Mouse (Mus musculus) T-cell, adult 2 months (primary cell): ENCODE results near the gene Fitm1.

Source experiments
- DNase-seq: peaks from one replicate; pipeline ENCODE4 v3.0.0; 2022; ENCODE audit warnings: low spot score

Fitm1 gene

DNA sequence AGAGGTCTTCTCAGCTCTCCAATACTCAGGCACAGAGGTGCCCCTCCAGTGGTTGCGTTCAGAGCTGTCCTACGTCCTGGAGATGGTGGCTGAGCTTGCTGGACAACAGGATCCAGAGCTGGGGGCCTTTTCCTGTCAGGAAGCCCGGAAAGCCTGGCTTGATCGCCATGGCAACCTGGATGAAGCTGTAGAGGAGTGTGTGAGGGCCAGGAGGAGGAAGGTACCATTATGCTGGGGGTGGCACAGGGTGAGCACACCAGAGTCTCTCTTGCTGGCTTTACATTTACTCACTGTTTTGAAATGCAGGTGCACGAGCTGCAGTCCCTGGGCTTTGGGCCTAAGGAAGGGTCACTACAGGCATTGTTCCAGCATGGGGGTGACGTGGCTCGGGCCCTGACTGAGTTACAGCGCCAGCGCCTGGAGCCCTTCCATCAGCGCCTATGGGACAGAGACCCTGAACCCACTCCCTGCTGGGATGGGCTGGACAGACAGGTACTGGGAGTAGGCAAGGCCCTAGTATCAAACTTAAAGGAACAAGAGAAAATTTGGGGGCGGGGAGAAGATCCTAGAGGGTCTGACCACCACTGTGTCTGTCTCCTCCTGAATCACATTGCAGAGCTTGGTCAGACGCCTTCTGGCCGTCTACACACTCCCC, 20.7 kb downstream of the Fitm1 start:
- DNase-seq: no peak

DNA sequence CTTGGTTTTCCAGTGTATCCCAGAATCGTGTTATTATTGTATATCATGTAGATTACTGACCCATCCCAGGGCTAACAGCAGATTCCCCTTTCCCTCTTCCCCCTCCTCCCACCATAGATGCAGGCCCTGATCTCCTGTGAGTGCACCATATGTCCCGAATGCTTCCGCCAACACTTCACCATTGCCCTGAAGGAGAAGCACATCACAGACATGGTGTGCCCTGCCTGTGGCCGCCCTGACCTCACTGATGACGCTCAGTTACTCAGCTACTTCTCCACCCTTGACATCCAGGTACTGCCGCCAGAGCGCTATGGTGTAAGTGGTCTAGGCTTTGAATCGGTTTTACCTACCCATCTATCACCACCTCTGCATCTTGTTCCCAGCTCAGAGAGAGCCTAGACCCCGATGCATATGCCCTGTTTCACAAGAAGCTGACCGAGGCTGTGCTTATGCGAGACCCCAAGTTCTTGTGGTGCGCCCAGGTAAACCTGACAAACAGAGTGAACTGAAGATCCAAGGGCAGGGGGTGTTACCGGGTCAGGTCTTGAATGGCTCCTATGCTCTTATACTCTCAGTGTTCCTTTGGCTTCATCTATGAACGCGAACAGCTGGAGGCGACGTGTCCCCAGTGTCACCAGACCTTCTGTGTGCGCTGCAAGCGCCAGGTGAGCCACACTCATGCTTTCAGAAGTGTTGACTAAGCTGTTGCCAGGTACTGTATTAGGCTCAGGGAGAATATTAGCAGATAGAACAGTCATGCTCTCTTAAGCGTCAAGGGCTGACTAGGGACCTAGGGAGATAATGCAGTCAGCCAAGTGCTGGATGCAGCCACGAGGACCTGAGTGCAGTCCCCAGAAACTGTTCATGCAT, 23.3 kb downstream of the Fitm1 start:
- no peak for DNase-seq

DNA sequence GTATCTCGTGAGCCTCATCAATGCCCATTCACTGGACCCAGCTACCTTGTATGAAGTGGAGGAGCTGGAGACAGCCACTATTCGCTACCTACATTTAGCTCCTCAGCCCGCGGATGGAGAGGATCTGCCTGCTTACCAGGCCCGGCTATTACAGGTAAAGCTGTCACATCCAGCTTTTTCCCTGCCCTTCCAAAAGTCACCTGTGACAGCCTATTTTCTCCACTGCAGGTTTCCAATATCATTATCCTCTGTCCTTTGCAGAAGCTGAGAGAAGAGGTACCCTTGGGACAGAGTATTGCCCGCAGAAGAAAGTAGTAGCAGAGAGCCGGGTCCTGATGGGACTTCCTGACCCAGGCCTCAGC, 27.8 kb downstream of the Fitm1 start, which contains the start of gene Irf9:
Gene Irf9 (plus strand): TSS at position 301 of the 362 bp plus-strand sequence.
- no peak for DNase-seq

GRCm38 (mm10) chr14:55603633-55604576, 28.5 kb downstream of the Fitm1 start:
- DNase-seq: peak; percentile 97

DNA sequence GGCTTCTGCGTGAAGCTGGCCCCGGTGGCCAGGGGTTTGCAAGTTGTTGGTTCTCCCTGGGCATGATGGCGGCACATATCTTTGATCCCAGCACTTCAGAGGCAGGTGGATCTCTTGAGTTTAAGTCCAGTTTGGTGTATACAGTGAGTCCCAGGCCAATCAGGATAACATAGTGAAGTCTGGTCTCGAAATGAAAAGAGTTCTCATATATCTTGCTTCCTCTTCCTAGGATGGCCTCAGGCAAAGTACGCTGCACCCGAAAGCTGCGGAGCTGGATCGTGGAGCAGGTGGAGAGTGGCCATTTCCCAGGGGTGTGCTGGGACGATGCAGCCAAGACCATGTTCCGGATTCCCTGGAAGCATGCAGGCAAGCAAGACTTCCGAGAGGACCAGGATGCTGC, 29.4 kb downstream of the Fitm1 start:
- no peak for DNase-seq

DNA sequence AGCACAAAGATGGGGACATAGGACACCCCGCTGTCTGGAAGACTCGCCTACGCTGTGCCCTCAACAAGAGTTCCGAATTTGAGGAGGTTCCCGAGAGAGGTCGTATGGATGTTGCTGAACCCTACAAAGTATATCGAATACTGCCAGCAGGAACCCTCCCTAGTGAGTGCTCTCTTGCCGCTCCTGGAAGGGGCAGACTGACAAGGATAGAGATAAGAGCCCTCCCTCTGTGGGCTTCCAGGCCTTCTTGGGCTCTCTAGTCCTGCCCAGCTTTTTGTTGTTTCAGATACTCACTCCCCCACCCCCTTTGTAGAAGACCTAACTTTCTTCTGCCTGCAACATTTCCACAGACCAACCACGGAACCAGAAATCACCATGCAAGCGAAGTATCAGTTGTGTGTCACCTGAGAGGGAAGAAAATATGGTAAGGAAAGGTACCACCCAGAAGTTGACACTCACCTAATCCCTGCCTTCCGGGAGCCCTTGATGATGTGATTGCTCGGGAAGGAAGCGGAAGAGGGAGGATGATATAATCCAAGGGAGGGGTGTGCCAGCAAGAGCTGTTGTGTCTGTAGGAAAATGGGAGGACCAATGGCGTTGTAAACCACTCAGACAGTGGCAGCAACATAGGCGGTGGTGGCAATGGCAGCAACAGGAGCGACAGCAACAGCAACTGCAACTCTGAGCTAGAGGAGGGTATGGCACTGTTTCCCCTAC, 30.5 kb downstream of the Fitm1 start:
- no peak for DNase-seq

- no peak for DNase-seq
Measured at GRCm38 (mm10) chr14:55608339-55608738, 32.9 kb downstream of the Fitm1 start.

DNA sequence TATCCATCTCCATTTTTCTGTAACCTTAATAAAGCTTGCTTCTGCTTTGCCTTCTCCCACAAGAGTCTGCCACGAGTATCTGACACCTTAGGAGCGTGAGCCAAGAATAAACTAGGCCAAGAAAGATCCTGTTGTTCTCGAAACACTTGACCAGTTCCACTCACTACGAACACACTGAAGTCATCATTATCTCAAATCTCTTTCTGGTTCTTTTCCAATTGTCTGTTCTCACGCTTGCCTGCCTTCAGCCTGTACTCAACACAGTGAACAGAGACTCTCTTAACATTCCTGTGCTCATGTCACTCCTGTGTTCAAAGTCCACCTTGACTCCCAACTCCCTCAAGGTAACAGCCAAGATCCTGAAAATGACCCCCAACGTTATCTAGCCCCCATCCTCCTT, 37.9 kb downstream of the Fitm1 start:
- no peak for DNase-seq

DNA sequence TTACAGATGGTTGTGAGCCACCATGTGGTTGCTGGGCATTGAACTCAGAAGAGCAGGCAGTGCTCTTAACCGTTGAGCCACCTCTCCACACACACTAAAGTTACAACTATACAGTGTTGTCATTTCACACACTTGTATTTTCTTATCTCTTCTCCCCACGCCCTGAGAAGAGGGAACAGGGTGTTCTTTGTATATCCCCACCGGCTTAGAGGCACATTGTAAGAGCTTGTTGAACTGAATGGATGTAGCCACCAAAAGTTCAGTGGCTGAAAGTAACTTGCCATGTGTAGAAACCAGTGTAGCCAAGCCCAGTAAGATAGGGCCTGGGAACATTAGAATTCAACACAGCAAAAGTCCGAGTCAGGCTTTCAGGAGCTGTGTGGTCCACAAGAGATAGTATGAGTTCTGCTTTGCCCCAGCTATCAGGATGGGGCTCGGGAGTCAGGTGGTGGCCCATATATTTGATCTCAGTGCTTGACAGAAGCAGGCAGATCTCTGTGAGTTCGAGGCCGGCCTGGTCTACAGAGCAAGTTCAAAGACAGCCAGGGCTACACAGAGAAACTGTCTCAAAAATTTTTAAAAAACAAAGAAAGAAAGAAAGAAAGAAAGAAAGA, 39.3 kb downstream of the Fitm1 start:
- no peak for DNase-seq

DNA sequence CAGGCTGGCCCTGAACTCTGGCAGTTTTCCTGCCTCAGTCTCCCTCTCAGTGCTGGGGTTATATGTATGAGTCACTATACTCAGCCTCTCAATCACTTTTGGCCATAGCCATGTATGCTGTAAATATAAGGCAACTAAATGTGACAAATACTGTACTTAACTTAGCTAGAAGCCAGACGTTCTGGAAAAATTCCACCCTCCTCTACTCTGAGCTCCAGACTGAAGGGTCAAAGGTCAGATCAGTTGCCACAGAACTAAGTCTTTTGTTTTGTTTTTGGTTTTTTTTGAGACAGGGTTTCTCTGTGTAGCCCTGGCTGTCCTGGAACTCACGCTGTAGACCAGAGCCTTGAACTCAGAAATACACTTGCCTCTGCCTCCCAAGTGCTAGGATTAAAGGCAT, 40.5 kb downstream of the Fitm1 start:
- DNase-seq: no peak

DNA sequence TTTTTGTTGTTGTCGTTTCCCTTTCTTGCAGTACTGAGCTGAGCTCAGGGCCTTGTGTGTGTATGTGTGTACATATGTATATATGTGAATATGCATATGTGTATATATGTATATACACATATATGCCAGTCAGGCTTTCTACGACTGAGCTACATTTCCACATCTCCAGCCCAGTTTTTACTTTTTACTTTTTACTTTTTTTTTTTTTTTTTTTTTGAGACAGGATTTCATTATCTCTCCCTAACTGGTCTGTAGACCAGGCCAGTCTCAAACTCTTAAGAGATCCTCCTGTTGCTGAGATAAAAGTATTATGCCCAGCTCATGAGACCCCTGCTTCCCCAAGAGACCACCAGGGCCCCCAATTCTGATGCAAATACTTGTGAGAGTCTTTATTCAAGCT, 41.4 kb downstream of the Fitm1 start:
- no peak for DNase-seq

GRCm38 (mm10) chr14:55617822-55618221, 42.4 kb downstream of the Fitm1 start, which contains the start of gene Rec8:
TSS of gene Rec8 (plus strand) at chr14:55618037.
- peak; percentile 10 for DNase-seq

DNA sequence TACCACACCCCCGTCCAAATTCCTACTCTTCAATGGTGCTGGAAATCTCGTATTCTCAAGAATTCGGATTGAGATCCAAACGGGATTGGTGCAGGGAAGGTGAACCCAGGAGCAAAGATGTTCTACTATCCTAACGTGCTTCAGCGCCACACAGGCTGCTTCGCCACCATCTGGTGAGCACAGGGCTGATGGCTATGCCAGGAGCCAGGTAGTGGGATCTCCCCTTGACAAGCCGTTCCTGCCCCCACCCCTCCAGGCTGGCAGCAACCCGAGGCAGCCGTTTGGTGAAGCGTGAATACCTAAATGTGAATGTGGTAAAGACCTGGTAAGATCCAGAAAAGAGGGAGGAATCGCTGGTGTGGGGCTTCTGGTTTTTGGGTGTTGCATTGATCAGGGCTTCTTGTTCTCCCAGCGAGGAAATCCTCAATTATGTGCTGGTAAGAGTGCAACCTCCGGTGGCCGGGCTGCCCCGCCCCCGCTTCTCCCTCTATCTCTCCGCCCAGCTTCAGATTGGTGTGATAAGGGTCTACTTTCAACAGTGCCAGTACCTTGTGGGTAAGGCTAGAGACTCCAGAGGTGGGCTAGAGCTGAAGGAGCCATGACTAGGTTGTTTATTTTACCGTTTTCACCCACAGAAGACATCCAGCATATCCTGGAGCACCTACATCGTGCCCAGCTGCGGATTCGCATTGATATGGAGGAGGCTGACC, 43.2 kb downstream of the Fitm1 start:
- DNase-seq: peak; percentile 15
